Mouse (Mus musculus): Measurements from ENCODE around the gene Ern2. TPM values are rescaled to one million over a fixed set of nuclear protein-coding genes. Genes with fewer than 3 reads are reported as not detected.

The Ern2 gene
- total and polyA plus RNA-seq, 3 experiments, result not detected

- H3K36me3 ChIP-seq (ENCODE audit: control insufficient read depth in 1 of 2, insufficient read depth in 2 of 2, low read length in 2 of 2), result peaks cover 2 to 28% of the 10 kb centered on the region in 2 experiments; a peak in 2 of 4 replicates
Measured at GRCm38 (mm10) chr7:122167203-122167602, 18.8 kb downstream of the Ern2 start.

DNA sequence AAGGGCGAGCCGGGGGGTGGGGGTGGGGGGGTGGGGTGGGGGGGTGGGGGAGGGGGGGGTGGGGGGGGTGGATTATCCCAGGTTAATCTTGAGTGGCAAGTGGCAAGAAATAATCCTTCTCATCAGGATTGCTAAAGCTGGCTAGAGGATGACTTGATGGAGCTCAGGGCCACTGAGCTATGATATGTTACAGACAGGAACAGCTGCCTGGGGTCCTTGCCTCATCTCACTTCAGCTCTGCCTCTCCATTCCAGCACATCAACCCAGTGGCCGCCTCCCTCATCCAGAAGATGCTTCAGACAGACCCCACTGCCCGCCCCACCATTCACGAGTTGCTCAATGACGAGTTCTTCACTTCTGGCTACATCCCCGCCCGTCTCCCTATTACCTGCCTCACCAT, 22.2 kb downstream of the Ern2 start:
- DNase-seq (ENCODE audit: low read depth, low spot score), result no peak
- Histone ChIP-seq H3K4me3 (ENCODE audit: control insufficient read depth in 1 of 2, insufficient read depth in 1 of 2, low read depth in 2 of 2, low read length in 2 of 2) (no peak overlapping the region), H3K9me3 (replicated peaks; ENCODE audit: insufficient read depth, low read length) (no peaks in the 10 kb centered on the region), H3K27me3 (ENCODE audit: control insufficient read depth in 1 of 2, insufficient read depth in 2 of 2, low read length in 2 of 2) (no peaks in the 10 kb centered on the region), H3K36me3 (ENCODE audit: control insufficient read depth in 1 of 2, insufficient read depth in 2 of 2, low read length in 2 of 2) (peaks cover 14 to 28% of the 10 kb centered on the region in 2 experiments), H3K4me1 (ENCODE audit: control insufficient read depth in 1 of 2, insufficient read depth in 2 of 2, low read length in 2 of 2) (peaks cover 6 to 12% of the 10 kb centered on the region in 2 experiments; a peak in 3 of 4 replicates), H3K27ac (ENCODE audit: control insufficient read depth, low read depth, low read length) (no peak overlapping the region), H3K79me2 (ENCODE audit: control insufficient read depth, insufficient read depth, low read length, poor library complexity) (peaks cover 39% of the 10 kb centered on the region), H3K9ac (ENCODE audit: control insufficient read depth, low read depth, low read length, poor library complexity, severe bottlenecking) (no peak overlapping the region)
- TF ChIP-seq TBP (IDR thresholded peaks at IDR 0.05; ENCODE audit: low read depth, low read length) (no peak), NELFE (IDR thresholded peaks at IDR 0.05; ENCODE audit: low read depth, low read length) (no peak)

More at GRCm38 (mm10) chr7:122167203-122167602, 18.8 kb downstream of the Ern2 start:
- H3K27ac ChIP-seq (ENCODE audit: control insufficient read depth, low read depth, low read length), result no peak overlapping the region
- H3K4me1 ChIP-seq (ENCODE audit: control insufficient read depth in 1 of 2, insufficient read depth in 2 of 2, low read length in 2 of 2), result no peaks in the 10 kb centered on the region
- H3K9me3 ChIP-seq (replicated peaks; ENCODE audit: insufficient read depth, low read length), result no peaks in the 10 kb centered on the region
- TF ChIP-seq TAL1 (IDR thresholded peaks at IDR 0.05; ENCODE audit: low read length) (no peak), ZNF384 (IDR thresholded peaks at IDR 0.05; ENCODE audit: low read depth, low read length) (no peak), ZKSCAN1 (IDR thresholded peaks at IDR 0.05; ENCODE audit: low read depth, low read length) (no peak), EP300 (IDR thresholded peaks at IDR 0.05; ENCODE audit: low read depth in 1 of 2, low read length in 2 of 2) (no peak), ZC3H11A (IDR thresholded peaks at IDR 0.05; ENCODE audit: low read depth, low read length) (no peak), ZMIZ1 (IDR thresholded peaks at IDR 0.05; ENCODE audit: low read depth, low read length) (no peak), CTCF (IDR thresholded peaks at IDR 0.05 in 2 of 3, conservative IDR thresholded peaks at IDR 0.05 in 1 of 3; ENCODE audit: control insufficient read depth in 1 of 3, insufficient read depth in 1 of 3, low read depth in 2 of 3, low read length in 3 of 3, poor library complexity in 1 of 3, severe bottlenecking in 1 of 3) (no peak), NRF1 (IDR thresholded peaks at IDR 0.05; ENCODE audit: insufficient read depth, low read depth, low read length, poor library complexity, severe bottlenecking) (no peak), USF2 (IDR thresholded peaks at IDR 0.05; ENCODE audit: borderline replicate concordance in 1 of 2, insufficient read depth in 1 of 2, low read depth in 1 of 2, low read length in 2 of 2) (no peak), MEF2A (IDR thresholded peaks at IDR 0.05; ENCODE audit: extremely low read depth, insufficient replicate concordance, low read depth, low read length, poor library complexity, severe bottlenecking) (no peak), POLR2AphosphoS2 (IDR thresholded peaks at IDR 0.05; ENCODE audit: low read length) (no peak), POLR2A (IDR thresholded peaks at IDR 0.05; ENCODE audit: control insufficient read depth in 1 of 2, insufficient read depth in 1 of 2, low read depth in 1 of 2, low read length in 2 of 2, poor library complexity in 1 of 2) (no peak; a peak in 1 of 4 replicates), SIN3A (IDR thresholded peaks at IDR 0.05; ENCODE audit: low read length) (no peak), E2F4 (IDR thresholded peaks at IDR 0.05; ENCODE audit: borderline replicate concordance, low read depth, low read length) (no peak), TBP (IDR thresholded peaks at IDR 0.05; ENCODE audit: low read depth, low read length) (no peak), JUND (IDR thresholded peaks at IDR 0.05; ENCODE audit: low read depth, low read length) (no peak), GATA1 (IDR thresholded peaks at IDR 0.05; ENCODE audit: low read depth, low read length) (no peak), ETS1 (IDR thresholded peaks at IDR 0.05; ENCODE audit: low read depth, low read length) (no peak)
- H3K27me3 ChIP-seq (ENCODE audit: control insufficient read depth in 1 of 2, insufficient read depth in 2 of 2, low read length in 2 of 2), result no peaks in the 10 kb centered on the region
- H3K9ac ChIP-seq (ENCODE audit: control insufficient read depth, low read depth, low read length, poor library complexity, severe bottlenecking), result no peak overlapping the region
- peaks cover 7% of the 10 kb centered on the region for H3K79me2 ChIP-seq (ENCODE audit: control insufficient read depth, insufficient read depth, low read length, poor library complexity)
- no peak overlapping the region for H3K4me3 ChIP-seq (ENCODE audit: control insufficient read depth in 1 of 2, insufficient read depth in 1 of 2, low read depth in 2 of 2, low read length in 2 of 2)
- no peak for DNase-seq (ENCODE audit: low read depth, low spot score)
